Mouse (Mus musculus) neutrophil, adult 5-6 weeks (primary cell): ENCODE measurements at regions not wholly inside any gene's neighbourhood (a gene's known extent, or its start where the extent isn't known, plus 50 kb on each side); places are given as distances from the start of the nearest gene placed in this dataset.
A peak's percentile ranks its signal among the peaks of the same experiment; 100 is the strongest.

Experiments used
- ATAC-seq: fragments of 151-379, 151-347 bp; 2 replicates; pipeline ENCODE4 v1.8.0; 2017; ENCODE audit warnings: mild to moderate bottlenecking, moderate TSS enrichment; ENCODE audit not compliant: insufficient number of reproducible peaks, poor library complexity, low FRiP score, severe bottlenecking; ENCODE audit errors: extremely low read depth

DNA sequence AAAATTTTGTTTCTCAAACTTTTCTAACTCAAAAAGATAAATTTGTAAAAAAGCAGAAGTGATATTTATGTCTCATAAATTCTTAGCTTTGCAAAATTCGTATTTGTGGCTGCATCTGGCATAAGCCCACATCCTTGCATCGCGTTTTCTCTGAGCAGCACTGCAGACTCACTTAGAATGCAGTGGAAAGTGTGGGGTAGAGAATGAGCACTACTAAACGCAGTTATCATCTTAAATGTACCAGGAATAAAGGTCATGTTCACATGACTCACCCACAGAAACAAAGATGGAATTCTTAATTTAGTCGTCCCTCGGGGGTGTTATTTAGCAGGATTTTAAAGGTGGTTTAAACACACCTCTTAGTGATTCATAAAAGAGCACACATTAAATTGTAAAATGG is 126.8 kb upstream of the Frmd6 start:
- ATAC-seq: no peak

DNA sequence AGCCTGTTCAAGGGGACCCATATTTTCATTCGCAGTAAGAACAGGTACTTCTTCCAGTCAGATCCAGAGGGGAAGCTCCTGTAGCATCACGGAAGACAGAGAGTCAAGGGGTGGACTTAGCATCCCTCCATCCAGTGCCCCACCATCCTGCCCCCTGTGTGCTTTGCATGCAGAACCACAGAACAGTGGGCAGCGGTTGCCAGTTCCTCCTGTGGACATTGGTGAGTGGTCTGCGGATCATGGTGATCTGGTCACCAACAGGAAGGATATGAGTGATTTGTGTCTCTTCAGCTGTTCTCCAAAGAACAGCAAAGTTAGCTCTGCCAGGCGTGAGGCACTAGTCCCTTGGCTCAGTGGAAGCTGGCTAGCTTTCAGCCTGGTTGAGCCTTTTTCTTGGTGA is 122.8 kb upstream of the Frmd6 start:
- ATAC-seq: no peak

DNA sequence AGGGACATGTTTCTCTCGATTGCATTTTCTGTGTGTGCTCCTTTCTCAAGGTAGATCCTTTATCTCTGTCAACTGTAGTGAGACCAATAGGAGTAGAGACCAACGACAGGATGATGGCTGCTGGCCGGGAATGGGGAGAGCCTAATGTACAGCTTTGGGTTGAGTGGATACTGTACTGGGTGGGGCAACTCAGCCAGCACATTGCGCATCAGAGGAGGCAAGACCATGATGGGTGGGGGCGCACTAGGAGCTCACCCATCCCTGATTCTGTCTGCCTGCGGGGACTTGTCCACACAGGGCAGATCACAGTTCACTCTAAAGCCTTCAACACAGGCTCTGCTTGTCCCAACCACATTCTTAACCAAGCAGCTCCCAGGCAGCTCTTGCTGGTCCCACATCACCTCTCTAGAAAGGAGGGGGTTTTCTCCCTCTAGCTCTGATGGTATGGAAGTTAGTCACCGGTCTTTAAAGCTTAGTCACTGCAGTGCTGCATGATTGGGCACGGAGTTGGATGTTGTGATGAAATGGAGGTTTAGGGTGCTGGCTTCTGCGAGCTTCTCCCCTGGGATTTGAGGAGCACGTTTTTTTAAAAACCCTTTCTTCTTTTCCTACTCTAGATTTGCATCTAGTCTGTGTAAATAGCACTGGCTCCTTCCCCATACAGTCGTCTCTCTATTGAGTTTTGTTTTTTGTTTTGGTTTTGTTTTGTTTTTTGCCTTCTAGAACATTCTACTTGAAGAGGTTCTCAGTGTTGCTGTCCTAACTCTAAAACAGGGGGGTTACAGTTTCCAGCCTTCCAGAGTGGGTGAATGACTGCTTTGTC is 118.3 kb upstream of the Frmd6 start:
- no peak for ATAC-seq

DNA sequence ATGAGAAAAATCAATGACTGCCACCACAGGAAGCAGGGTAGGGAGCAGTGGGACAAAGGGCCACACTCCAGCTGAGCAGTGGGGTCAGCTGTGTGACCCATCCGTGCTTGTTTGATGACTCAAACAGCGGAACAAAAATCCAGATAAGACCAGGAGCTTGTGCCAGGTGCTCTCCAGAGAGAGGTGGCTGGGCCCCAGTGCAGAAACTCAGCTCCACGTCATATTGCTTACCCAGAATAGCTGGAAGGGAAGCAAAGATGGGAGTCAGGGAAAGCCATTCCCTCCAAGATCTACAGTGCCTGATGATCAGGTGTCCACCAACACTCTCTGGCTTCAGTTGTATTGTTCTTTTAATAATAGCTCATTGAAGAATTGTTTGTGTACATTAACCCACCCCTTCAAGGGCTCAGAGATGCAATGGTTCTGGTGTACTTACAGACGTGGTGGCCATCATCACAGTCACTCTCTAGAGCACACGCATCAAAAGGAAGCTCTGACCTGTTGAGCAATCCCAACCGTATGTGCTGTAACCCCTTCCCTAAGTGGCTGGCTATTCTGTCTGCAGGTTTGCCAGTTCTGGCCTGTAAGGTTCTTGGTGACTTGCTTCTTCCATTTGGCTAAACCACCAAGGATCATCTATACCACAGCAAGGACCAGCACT is 117.6 kb upstream of the Frmd6 start:
- no peak for ATAC-seq

DNA sequence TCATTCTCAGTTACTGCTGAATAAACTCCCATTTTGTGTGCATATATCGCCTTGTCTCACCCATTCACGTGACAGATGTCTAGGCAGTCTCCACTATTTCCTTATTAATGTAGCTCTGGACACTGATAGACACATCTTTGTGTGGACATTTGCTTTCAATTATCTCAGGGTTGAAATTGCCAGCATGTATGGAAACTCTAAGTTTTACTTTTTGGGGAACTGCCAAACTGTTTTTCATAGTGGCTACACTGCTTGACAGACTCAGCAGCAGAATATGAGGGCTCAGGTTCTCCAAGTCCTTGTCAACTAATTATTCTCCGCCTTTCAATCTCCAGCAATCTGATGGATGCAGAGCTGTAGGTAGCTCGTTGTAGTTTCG is 117.0 kb upstream of the Frmd6 start:
- ATAC-seq: no peak

DNA sequence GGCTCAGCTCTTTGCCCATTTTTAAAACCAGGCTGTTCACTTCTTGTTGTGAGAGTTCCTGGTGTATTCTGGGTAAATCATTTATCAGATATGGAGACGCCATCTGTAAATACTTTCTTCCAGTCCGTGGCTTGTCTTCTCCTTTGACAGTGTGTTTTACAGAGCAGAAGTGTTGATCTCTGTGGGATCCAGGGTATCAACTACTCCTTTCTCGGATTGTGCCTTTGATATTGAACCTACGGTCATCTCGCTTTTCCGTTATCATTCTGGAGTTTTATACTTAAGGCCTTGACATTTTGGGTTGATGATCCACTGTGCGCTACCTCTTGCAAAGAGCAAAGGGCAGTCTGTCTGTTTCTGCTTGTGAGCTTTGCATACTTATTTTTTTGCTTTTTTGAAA is 115.0 kb upstream of the Frmd6 start:
- ATAC-seq: no peak

DNA sequence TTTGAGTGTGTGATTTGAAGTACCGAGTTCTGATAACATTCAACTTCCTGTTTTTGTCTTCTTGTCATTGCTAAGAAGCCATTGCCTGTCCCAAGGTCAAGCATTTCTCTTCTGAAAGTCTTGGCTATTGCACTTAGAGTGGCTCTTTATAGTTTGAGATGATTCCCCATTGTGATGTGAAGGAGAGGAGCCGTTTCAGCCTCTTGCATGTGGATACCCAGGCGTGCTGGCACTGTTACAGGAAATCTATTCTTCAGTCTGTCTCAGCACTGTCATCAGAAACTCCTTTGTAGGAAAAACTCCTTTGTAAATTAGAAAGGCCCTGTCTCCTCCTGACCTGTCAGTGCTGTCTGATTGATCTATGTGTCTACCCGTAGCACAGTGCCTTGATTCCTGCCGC is 114.3 kb upstream of the Frmd6 start:
- ATAC-seq: no peak

DNA sequence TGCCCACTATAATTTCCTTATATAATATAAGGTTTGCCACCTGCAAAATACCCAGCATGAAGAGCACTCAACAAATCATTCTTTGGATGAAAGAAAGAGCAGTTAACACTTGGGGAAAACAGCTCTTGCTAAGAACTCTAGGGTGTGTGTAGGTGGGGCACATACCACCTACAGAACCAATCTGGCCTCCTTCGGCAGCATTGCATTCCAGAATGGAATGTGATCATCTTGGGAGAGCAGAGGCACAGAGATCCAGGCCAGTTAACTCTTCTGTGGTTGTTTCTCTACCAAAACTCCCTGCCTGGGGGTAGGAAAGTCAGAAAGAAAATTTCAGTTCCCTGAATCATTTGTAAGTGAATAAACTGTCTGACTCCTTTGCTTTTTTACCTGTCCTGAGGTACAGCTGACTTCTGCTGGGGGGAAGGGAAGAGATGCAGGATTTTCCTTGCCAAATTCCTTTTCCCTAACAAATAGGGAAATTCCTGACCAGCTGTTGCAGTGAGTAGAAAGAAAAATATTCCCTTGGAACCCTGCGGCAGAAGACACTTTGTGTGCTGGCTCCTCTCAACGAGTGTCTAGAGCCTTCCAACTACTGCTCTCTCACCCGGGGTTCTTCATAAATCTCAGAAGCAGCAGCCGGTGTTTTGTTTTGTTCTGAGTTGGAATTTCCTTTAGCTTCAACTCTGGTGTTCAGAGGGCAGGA is 112.8 kb upstream of the Frmd6 start:
- ATAC-seq: no peak

DNA sequence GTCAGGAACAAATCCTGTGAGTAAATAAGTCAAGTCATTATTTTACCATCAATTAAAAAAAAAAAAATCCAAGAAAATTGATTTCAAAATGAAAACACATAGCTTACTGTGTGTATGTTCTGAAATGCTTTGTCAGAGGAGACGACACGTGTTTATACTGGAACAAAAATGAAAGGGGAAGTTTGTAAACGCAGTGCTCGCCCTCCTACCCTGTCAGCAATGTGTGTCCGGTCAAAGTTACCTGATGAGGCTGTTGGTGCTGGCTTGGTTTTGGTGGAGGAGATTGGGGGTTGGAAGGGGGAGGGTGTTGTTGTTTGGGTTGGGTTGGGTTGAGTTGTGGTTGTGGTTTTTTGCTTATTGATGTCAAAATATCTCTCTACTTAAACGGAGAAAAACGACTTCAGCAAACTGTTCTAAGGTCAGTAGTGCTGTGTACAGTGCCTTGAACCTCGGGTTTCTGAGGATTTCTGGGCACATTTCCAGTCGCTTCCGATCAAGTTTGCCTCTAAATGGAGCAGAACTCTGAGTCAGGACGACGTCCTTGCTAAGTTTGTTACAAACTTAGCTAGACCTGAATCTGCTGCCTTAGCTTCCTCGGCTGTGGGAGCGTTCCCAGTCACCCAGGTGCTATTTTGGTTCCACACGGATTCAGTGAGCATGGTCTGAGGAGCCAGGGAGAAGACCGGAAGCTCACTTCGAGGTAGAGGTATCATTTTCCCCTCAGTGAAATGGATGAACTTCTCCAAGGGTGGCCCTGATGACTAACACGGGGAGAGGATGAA is 111.6 kb upstream of the Frmd6 start:
- peak; percentile 58; the same call in 1 of the 2 replicates for ATAC-seq

DNA sequence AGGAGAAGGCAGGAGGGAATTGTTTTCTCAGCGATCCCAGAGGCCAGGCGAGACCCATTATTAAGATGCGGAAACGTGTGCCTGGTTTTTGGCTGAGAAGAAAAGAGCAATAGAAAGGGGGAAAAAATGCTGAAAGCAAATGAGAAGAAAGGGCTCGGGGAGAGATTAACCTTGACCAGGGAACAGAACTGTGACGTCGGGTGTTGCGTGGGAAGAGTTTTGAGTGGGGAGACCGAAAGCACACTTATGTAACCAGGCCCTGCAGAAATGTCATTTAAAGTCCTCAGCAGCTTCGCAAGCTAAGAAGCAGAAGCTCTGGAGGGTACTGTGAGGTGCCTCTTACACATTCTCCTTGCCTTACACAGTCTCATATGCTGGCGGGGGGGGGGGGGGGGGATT is 111.0 kb upstream of the Frmd6 start:
- ATAC-seq: no peak

DNA sequence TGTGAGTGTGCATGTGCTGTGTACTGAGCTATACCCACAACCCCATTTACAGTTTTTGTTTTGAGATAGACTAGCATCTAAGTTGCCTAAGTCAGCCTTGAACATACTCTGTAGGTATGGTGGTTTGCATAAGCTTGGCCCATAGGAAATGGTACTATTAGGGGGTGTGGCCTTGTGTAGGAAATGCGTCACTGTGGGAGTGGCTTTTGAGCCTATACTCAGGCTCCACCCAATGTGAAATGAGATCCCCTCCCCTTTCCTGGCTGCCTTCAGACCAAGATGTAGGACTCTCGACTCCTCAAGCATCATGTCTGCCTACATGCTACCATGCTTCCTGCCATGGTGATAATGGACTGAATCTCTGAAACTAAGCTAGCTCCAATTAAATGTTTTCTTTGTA is 109.5 kb upstream of the Frmd6 start:
- ATAC-seq: no peak

DNA sequence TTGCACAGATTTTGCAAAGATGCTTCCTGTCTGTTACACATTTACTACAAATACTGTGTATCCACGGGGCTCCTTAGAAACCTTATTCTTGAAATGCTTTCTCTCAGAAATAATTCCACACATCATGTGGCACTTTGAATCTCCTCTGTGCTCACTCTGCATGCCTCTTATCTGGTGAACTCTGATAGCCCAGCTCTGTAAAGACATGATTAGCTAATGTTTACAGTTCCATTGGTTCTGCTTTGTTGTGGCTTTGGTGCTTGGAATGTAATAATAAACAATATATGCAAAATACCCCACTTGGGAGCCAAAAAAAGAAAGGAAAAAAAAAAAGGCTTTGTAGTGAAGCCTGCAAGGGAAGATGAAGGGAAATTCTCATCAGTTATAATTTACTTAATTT is 106.7 kb upstream of the Frmd6 start:
- no peak for ATAC-seq

DNA sequence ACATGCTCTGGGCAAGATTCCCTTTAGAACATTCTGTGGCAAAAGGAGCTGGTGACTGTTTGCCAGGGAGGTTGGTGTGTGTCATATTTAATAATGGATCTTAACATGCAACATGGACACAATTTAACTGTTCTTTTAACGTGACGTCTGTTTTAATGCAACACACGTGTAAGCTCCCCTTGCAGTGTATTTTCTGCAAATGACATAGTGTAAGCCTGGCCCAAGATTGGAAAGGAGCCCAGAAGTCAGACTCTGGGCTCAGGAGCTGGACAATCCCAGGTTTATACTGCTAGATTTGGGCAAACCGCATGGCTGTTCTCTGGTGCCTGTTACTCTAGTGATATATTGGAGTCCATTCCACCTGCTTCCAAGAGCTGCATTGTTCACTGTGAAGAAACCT is 106.1 kb upstream of the Frmd6 start:
- ATAC-seq: no peak

DNA sequence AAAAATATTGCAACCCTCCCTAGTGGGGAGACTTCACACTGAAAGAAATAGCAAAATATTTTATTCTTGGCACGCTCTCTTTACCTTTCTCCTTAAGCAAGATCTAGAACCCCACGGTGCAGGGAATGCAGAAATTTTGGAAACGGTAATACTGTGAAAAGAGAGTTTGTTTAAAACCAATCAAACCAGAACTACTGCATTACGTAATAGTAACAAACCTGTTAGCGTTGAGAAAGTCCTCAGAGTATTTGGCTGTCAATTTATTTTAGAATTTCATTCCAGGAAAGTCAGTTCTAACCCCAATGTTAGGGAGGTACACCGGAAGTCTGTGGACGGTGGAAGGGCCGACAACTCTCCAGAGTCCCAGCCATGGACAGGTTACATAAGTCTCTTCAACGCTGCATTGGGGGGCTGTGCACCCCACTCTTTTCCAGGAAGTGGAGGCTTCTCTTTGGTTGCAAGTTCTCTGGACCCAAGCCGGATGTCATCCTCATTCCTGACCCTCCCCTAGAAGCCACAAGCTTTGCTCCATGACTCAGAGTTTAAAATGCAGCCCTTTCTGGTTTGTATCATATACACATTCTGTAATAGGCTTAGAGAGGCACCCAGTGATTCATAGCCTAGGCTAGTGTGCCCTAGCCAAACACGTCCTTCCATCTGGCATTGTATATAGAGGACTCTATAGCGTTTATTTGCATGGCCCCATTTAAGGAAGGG is 105.0 kb upstream of the Frmd6 start:
- no peak for ATAC-seq

DNA sequence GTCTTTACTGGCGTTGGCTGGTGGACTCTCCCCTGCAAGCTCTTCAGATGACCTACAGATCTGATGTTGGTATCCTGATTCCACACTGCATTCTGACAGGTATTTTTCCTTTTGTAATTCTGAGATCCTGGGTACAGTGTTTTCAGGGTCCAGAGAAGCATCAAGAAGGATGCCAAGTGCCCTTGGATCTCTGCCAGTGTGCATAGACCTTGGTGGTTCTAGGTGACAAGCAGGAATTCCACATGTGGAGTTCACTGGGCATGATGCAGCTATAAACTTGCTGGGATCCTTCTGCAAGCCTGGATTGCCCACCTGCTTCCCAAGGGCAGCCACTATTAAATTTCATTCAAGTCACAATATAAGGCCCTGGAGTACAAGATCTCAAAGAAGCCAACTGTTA is 100.0 kb upstream of the Frmd6 start:
- ATAC-seq: no peak

DNA sequence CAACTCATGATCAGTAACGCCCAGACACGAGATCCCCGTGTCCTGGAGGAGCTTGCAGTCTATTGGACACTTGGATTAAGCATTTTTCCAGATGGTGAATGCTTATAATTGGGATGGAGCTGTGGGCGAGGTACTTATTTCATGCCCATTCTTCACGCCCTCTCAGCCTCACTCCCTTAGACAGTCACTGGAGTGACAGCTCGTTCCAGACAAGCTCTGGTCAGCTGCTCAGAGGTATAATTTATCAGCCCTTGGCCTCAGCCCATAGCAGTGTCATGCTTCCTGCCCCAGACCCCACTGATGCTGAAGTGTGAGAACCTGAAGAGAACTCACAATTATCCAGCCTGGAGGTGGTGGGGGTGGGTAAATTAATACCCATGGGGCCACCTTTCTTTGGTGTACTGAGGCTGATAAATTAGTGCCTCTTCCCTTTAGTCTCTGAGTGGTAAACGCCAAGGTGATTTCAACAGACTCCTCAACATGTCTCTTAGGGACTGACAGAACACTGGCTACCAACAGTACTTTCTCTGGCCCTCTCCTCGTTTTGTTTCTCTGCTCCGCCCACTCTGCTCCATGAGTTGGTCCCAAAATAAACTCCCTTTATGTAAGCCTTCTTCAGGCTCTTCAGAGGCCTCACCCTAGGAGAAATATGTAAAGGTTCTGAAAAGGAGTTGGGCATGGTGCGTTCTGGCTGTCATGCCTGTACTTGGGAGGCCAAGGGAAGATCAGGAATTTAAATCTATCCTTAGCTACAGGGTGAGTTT is 97.6 kb upstream of the Frmd6 start:
- no peak for ATAC-seq

DNA sequence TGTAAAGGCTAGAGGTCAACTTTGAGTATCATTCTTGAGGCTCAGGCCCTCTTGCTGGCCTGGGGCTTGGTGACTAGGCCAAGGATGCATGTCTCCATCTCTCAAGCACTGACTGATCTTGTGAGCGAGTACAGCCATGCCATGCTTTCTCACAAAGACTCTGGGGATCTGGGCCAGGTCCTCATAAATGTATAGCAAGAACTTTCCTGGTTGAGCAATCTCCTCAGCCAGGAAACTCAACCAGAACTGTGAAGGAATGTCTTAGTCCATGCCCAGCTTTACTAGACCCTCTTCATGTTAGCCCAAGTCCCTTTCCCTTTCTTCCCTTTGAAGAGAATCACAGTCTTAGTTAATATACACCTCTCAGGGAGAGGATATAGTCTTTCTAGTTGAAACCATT is 96.9 kb upstream of the Frmd6 start:
- ATAC-seq: no peak

DNA sequence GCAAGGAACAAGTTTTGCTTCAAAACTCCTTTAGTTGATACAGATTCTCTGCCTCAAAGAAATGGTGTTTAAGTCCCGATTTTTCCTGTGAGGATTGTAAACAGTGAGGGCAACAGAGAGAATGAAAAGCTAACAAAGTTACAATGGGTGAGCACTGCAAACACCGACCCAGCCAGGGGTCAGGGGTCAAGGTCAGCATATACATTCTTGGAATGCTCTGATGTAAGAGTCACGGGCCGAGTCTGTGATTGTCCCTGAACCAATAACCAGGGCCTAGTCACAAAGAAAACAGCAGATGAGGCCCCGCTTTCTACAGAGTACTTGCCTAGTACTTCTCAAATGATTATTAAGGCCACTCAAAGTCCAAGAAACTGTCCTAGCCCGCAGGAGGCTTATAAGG is 95.4 kb upstream of the Frmd6 start:
- no peak for ATAC-seq
